Mouse (Mus musculus) liver, adult 2 months (tissue): ENCODE measurements around the gene Tulp2.

ENCODE experiments used
- CTCF ChIP-seq: fragments of 200-500 bp; IDR thresholded peaks from 2 replicates; pipeline ENCODE4 v1.5.1; 2011; ENCODE audit warnings: low read depth, low read length, control low read depth
- POLR2A ChIP-seq: fragments of 200-500 bp; IDR thresholded peaks from 2 replicates; pipeline ENCODE4 v1.6.1; 2011; ENCODE audit warnings: low read length, control low read depth; ENCODE audit not compliant: insufficient read depth; ENCODE audit errors: extremely low read depth

- TF ChIP-seq CTCF (no peak), POLR2A (no peak)
Observed at GRCm38 (mm10) chr7:45553519-45553918, 71.8 kb downstream of the Tulp2 start.
